Comparison of ENCODE assay signal across 25 mouse cellular contexts in genomic region chr2:103639701-103640100, GRCm38 (mm10).
DNase-seq lines count a peak whose midpoint lies in the region; ATAC-seq lines count a peak whose summit lies in the region.
"Had no signal": no experiment of that assay in that cellular context is flagged by ENCODE, and none has a peak within 500 bp of the region (broad histone marks: within the 10 kb centered on the region; RNA-seq: fewer than 3 reads in every experiment).

No protein-coding gene starts in this region.

- ATAC-seq in heart, embryonic 12.5 days (ENCODE audit: insufficient number of reproducible peaks, low FRiP score) = 0 out of 2 replicates have a peak, but pooled peaks have one; percentile 1
- ATAC-seq in embryonic facial prominence, embryonic 13.5 days (ENCODE audit: insufficient number of reproducible peaks, insufficient read depth, low FRiP score, low TSS enrichment, low read depth) = peak; percentile 10; the same call in 1 of the 2 replicates
- no peak for ATAC-seq in CD4-positive, CD25-positive, alpha-beta regulatory T cell, adult 4 months
- ATAC-seq: midbrain, embryonic 15.5 days had no signal

- H3K27ac ChIP-seq in heart, embryonic 12.5 days (ENCODE audit: poor library complexity, severe bottlenecking) = no peak overlapping the region
- H3K27ac ChIP-seq in embryonic facial prominence, embryonic 13.5 days = no peak overlapping the region
- H3K27ac ChIP-seq: embryonic facial prominence, embryonic 15.5 days; hindbrain, embryonic 14.5 days; liver, embryonic 13.5 days; lung, embryonic 15.5 days; midbrain, embryonic 15.5 days; neural tube, embryonic 12.5 days had no signal

- H3K9me3 ChIP-seq in heart, embryonic 12.5 days (replicated peaks) = no peaks in the 10 kb centered on the region
- H3K9me3 ChIP-seq in embryonic facial prominence, embryonic 13.5 days = no peaks in the 10 kb centered on the region
- H3K9me3 ChIP-seq: embryonic facial prominence, embryonic 15.5 days; liver, embryonic 13.5 days; lung, embryonic 15.5 days; megakaryocyte, embryonic 14.5 days; midbrain, embryonic 15.5 days; neural tube, embryonic 12.5 days had no signal

- H3K27me3 ChIP-seq in heart, embryonic 12.5 days (replicated peaks) = no peaks in the 10 kb centered on the region
- no peaks in the 10 kb centered on the region; the same call in 1 of the 2 replicates for H3K27me3 ChIP-seq in embryonic facial prominence, embryonic 13.5 days
- H3K27me3 ChIP-seq: embryonic facial prominence, embryonic 15.5 days; liver, embryonic 13.5 days; lung, embryonic 15.5 days; midbrain, embryonic 15.5 days had no signal

- H3K9ac ChIP-seq in heart, embryonic 12.5 days = no peak overlapping the region
- H3K9ac ChIP-seq in embryonic facial prominence, embryonic 13.5 days = no peak overlapping the region
- H3K9ac ChIP-seq: embryonic facial prominence, embryonic 15.5 days; hindbrain, embryonic 14.5 days; liver, embryonic 13.5 days; lung, embryonic 15.5 days; midbrain, embryonic 15.5 days; neural tube, embryonic 12.5 days had no signal

- 36% methylated on average over 2 of the region's 2 CpGs for WGBS in heart, embryonic 12.5 days
- 17% methylated on average over 2 of the region's 2 CpGs for WGBS in embryonic facial prominence, embryonic 13.5 days

- no peaks in the 10 kb centered on the region for H3K36me3 ChIP-seq in heart, embryonic 12.5 days
- no peaks in the 10 kb centered on the region for H3K36me3 ChIP-seq in embryonic facial prominence, embryonic 13.5 days
- H3K36me3 ChIP-seq: embryonic facial prominence, embryonic 15.5 days; liver, embryonic 13.5 days; lung, embryonic 15.5 days; midbrain, embryonic 15.5 days; neural tube, embryonic 12.5 days had no signal

- peaks cover 79% of the 10 kb centered on the region for H3K4me1 ChIP-seq in heart, embryonic 12.5 days (replicated peaks)
- peaks cover 55% of the 10 kb centered on the region for H3K4me1 ChIP-seq in embryonic facial prominence, embryonic 13.5 days

- H3K4me2 ChIP-seq in heart, embryonic 12.5 days = no peak overlapping the region
- H3K4me2 ChIP-seq in embryonic facial prominence, embryonic 13.5 days = no peak overlapping the region
- H3K4me2 ChIP-seq: embryonic facial prominence, embryonic 15.5 days; hindbrain, embryonic 14.5 days; liver, embryonic 13.5 days; lung, embryonic 15.5 days; midbrain, embryonic 15.5 days; neural tube, embryonic 12.5 days had no signal

- DNase-seq in heart, adult 11 months = no peak
- DNase-seq in 3T3-L1 (ENCODE audit: low read depth, low spot score) = peak; percentile 47
- peak; percentile 44 for DNase-seq in Muller cell, postnatal 12 days (ENCODE audit: inconsistent ontology term)
- DNase-seq in lung, adult 18-20 months = no peak
- DNase-seq: adrenal gland, postnatal 36 days; cerebellum, adult 11 months; cerebellum, postnatal 10 days; heart, postnatal 36 days; kidney, adult 8-10 months; kidney, postnatal 36 days; layer of hippocampus, postnatal 36 days; liver, embryonic 13.5 days; lung, postnatal 36 days; retina, postnatal 1 day; right cerebral cortex, postnatal 25 days; thymus, postnatal 36 days had no signal

- H3K4me3 ChIP-seq in heart, embryonic 12.5 days = no peak overlapping the region
- no peak overlapping the region for H3K4me3 ChIP-seq in embryonic facial prominence, embryonic 13.5 days
- H3K4me3 ChIP-seq: embryonic facial prominence, embryonic 15.5 days; liver, embryonic 13.5 days; lung, embryonic 15.5 days; midbrain, embryonic 15.5 days; neural tube, embryonic 12.5 days had no signal

Comparison
In these comparisons a context has a peak if more than half of its experiments do, and no peak if none do; other contexts are left out.
1. DNase-seq: peak in 3T3-L1 (single experiment) and Muller cell, postnatal 12 days (single experiment); none in heart, adult 11 months (single experiment) and lung, adult 18-20 months (0 of 2).